Mouse (Mus musculus): ENCODE results near the gene Orc2.

Orc2 gene

GRCm38 (mm10) chr1:58423371-58424248 lies 81.3 kb downstream of the Orc2 start, which contains the start of gene Clk1:
Gene Clk1 (minus strand): TSS chr1:58424066.
- peak; percentile 93 to 96 for DNase-seq (ENCODE audit: low spot score in 2 of 2)

- DNase-seq (ENCODE audit: low spot score in 2 of 2): no peak
These were observed 82.0 kb downstream of the Orc2 start for GRCm38 (mm10) chr1:58422879-58423278.

GRCm38 (mm10) chr1:58420961-58421360 lies 83.9 kb downstream of the Orc2 start:
- DNase-seq (ENCODE audit: low spot score in 2 of 2): no peak

- DNase-seq (ENCODE audit: low spot score in 2 of 2): no peak
These were observed 84.9 kb downstream of the Orc2 start for GRCm38 (mm10) chr1:58420032-58420431.

- DNase-seq (ENCODE audit: low spot score in 2 of 2): no peak
These were observed 88.9 kb downstream of the Orc2 start for GRCm38 (mm10) chr1:58416048-58416447.

- no peak for DNase-seq (ENCODE audit: low spot score in 2 of 2)
These were observed 89.5 kb downstream of the Orc2 start for GRCm38 (mm10) chr1:58415442-58415841.

Measured in frontal cortex, postnatal 10 days (tissue).